Mouse (Mus musculus): ENCODE measurements around the gene Mmp11. TPM values are rescaled to one million over a fixed set of nuclear protein-coding genes. Genes with fewer than 3 reads are reported as not detected.

Mmp11 gene
- polyA plus RNA-seq, 1 experiment from 2014 or later: 25.6 TPM

- no peak for ATAC-seq (replicated peaks; ENCODE audit: insufficient number of reproducible peaks, insufficient read depth, low FRiP score, low read depth)
- no peak overlapping the region for H3K27ac ChIP-seq
- peaks cover 25% of the 10 kb centered on the region for H3K36me3 ChIP-seq
- H3K9me3 ChIP-seq (replicated peaks): no peaks in the 10 kb centered on the region
- H3K4me1 ChIP-seq (replicated peaks): peaks cover 34% of the 10 kb centered on the region
- H3K9ac ChIP-seq: no peak overlapping the region
- WGBS: 84% methylated on average over 5 of the region's 5 CpGs
- H3K27me3 ChIP-seq: no peaks in the 10 kb centered on the region
- H3K4me2 ChIP-seq: no peak overlapping the region
- H3K4me3 ChIP-seq: no peak overlapping the region
Measured at GRCm38 (mm10) chr10:75919026-75919425, 17.3 kb downstream of the Mmp11 start.

GRCm38 (mm10) chr10:75916840-75917239 lies 19.5 kb downstream of the Mmp11 start:
- no peak for ATAC-seq (replicated peaks; ENCODE audit: insufficient number of reproducible peaks, insufficient read depth, low FRiP score, low read depth)
- Histone ChIP-seq H3K4me3 (no peak overlapping the region), H3K9me3 (replicated peaks) (no peaks in the 10 kb centered on the region), H3K4me2 (no peak overlapping the region), H3K36me3 (peaks cover 25% of the 10 kb centered on the region), H3K4me1 (replicated peaks) (peaks cover 30% of the 10 kb centered on the region), H3K27me3 (no peaks in the 10 kb centered on the region), H3K27ac (no peak overlapping the region), H3K9ac (no peak overlapping the region)
- 81% methylated on average over 8 of the region's 8 CpGs for WGBS

- H3K9ac ChIP-seq: no peak overlapping the region
- 52% methylated on average over 7 of the region's 7 CpGs for WGBS
Measured at GRCm38 (mm10) chr10:75915557-75915956, 20.7 kb downstream of the Mmp11 start.

GRCm38 (mm10) chr10:75913013-75913589 lies 23.2 kb downstream of the Mmp11 start:
- Histone ChIP-seq H3K9ac (no peak overlapping the region), H3K4me1 (replicated peaks) (peaks cover 10% of the 10 kb centered on the region), H3K27ac (0 out of 2 replicates have a peak overlapping the region, but pooled peaks have one; percentile 27), H3K27me3 (no peaks in the 10 kb centered on the region), H3K9me3 (replicated peaks) (no peaks in the 10 kb centered on the region), H3K4me2 (no peak overlapping the region), H3K4me3 (no peak overlapping the region), H3K36me3 (peaks cover 55% of the 10 kb centered on the region)
- no peak for ATAC-seq (replicated peaks; ENCODE audit: insufficient number of reproducible peaks, insufficient read depth, low FRiP score, low read depth)
- WGBS: 27% methylated on average over 6 of the region's 6 CpGs

More at GRCm38 (mm10) chr10:75915557-75915956, 20.7 kb downstream of the Mmp11 start:
- H3K27ac ChIP-seq: no peak overlapping the region
- no peak overlapping the region for H3K4me2 ChIP-seq
- no peaks in the 10 kb centered on the region for H3K27me3 ChIP-seq
- H3K9me3 ChIP-seq (replicated peaks): no peaks in the 10 kb centered on the region
- ATAC-seq (replicated peaks; ENCODE audit: insufficient number of reproducible peaks, insufficient read depth, low FRiP score, low read depth): no peak
- H3K4me1 ChIP-seq (replicated peaks): peaks cover 27% of the 10 kb centered on the region
- no peak overlapping the region for H3K4me3 ChIP-seq
- peaks cover 37% of the 10 kb centered on the region for H3K36me3 ChIP-seq

- Histone ChIP-seq H3K4me3 (no peak overlapping the region), H3K9ac (no peak overlapping the region), H3K27ac (no peak overlapping the region), H3K27me3 (no peaks in the 10 kb centered on the region), H3K9me3 (replicated peaks) (no peaks in the 10 kb centered on the region), H3K36me3 (peaks cover 70% of the 10 kb centered on the region), H3K4me2 (no peak overlapping the region), H3K4me1 (replicated peaks) (peaks cover 6% of the 10 kb centered on the region; the same call in 1 of the 2 replicates)
- no peak for ATAC-seq (replicated peaks; ENCODE audit: insufficient number of reproducible peaks, insufficient read depth, low FRiP score, low read depth)
- WGBS: 78% methylated on average over 2 of the region's 2 CpGs
Measured at GRCm38 (mm10) chr10:75910698-75911097, 25.6 kb downstream of the Mmp11 start.

GRCm38 (mm10) chr10:75906882-75907281 lies 29.4 kb downstream of the Mmp11 start:
- Histone ChIP-seq H3K9me3 (replicated peaks) (no peaks in the 10 kb centered on the region), H3K4me1 (replicated peaks) (no peaks in the 10 kb centered on the region), H3K4me2 (no peak overlapping the region), H3K4me3 (no peak overlapping the region), H3K36me3 (peaks cover 92% of the 10 kb centered on the region), H3K27me3 (no peaks in the 10 kb centered on the region), H3K27ac (no peak overlapping the region), H3K9ac (no peak overlapping the region)
- WGBS: 96% methylated on average over 4 of the region's 4 CpGs
- no peak for ATAC-seq (replicated peaks; ENCODE audit: insufficient number of reproducible peaks, insufficient read depth, low FRiP score, low read depth)

GRCm38 (mm10) chr10:75904391-75904790 lies 31.9 kb downstream of the Mmp11 start:
- 79% methylated on average over 5 of the region's 5 CpGs for WGBS

GRCm38 (mm10) chr10:75898846-75899245 lies 37.5 kb downstream of the Mmp11 start:
- H3K4me1 ChIP-seq (replicated peaks): peaks cover 26% of the 10 kb centered on the region
- no peaks in the 10 kb centered on the region for H3K9me3 ChIP-seq (replicated peaks)
- H3K4me3 ChIP-seq: no peak overlapping the region
- WGBS: 28% methylated on average over 3 of the region's 3 CpGs
- H3K9ac ChIP-seq: peak overlapping the region; percentile 22; the same call in 1 of the 2 replicates
- peak; percentile 60 for ATAC-seq (replicated peaks; ENCODE audit: insufficient number of reproducible peaks, insufficient read depth, low FRiP score, low read depth)
- H3K27me3 ChIP-seq: no peaks in the 10 kb centered on the region
- H3K36me3 ChIP-seq: peaks cover 63% of the 10 kb centered on the region
- peak overlapping the region; percentile 88 for H3K27ac ChIP-seq
- H3K4me2 ChIP-seq: peak overlapping the region; percentile 14

More at GRCm38 (mm10) chr10:75904391-75904790, 31.9 kb downstream of the Mmp11 start:
- Histone ChIP-seq H3K4me3 (no peak overlapping the region), H3K4me1 (replicated peaks) (peaks cover 6% of the 10 kb centered on the region), H3K27ac (no peak overlapping the region), H3K9me3 (replicated peaks) (no peaks in the 10 kb centered on the region), H3K9ac (no peak overlapping the region), H3K4me2 (no peak overlapping the region), H3K36me3 (peaks cover 85% of the 10 kb centered on the region), H3K27me3 (no peaks in the 10 kb centered on the region)
- ATAC-seq (replicated peaks; ENCODE audit: insufficient number of reproducible peaks, insufficient read depth, low FRiP score, low read depth): no peak

- ATAC-seq (replicated peaks; ENCODE audit: insufficient number of reproducible peaks, insufficient read depth, low FRiP score, low read depth): no peak
- no peaks in the 10 kb centered on the region for H3K27me3 ChIP-seq
- 70% methylated on average over 6 of the region's 6 CpGs for WGBS
- peak overlapping the region; percentile 22; the same call in 1 of the 2 replicates for H3K9ac ChIP-seq
- H3K9me3 ChIP-seq (replicated peaks): no peaks in the 10 kb centered on the region
- H3K4me2 ChIP-seq: no peak overlapping the region
- peaks cover 32% of the 10 kb centered on the region for H3K4me1 ChIP-seq (replicated peaks)
- peaks cover 56% of the 10 kb centered on the region for H3K36me3 ChIP-seq
- peak overlapping the region; percentile 88 for H3K27ac ChIP-seq
- no peak overlapping the region for H3K4me3 ChIP-seq
Measured at GRCm38 (mm10) chr10:75898039-75898564, 38.2 kb downstream of the Mmp11 start.

- no peaks in the 10 kb centered on the region for H3K9me3 ChIP-seq (replicated peaks)
- H3K27me3 ChIP-seq: no peaks in the 10 kb centered on the region
- peaks cover 38% of the 10 kb centered on the region for H3K4me1 ChIP-seq (replicated peaks)
- H3K27ac ChIP-seq: no peak overlapping the region
- H3K4me3 ChIP-seq: no peak overlapping the region
- peaks cover 49% of the 10 kb centered on the region for H3K36me3 ChIP-seq
- H3K4me2 ChIP-seq: no peak overlapping the region
- H3K9ac ChIP-seq: no peak overlapping the region
- ATAC-seq (replicated peaks; ENCODE audit: insufficient number of reproducible peaks, insufficient read depth, low FRiP score, low read depth): no peak
- 43% methylated on average over 6 of the region's 6 CpGs for WGBS
Measured at GRCm38 (mm10) chr10:75897373-75897772, 38.9 kb downstream of the Mmp11 start.

- ATAC-seq (replicated peaks; ENCODE audit: insufficient number of reproducible peaks, insufficient read depth, low FRiP score, low read depth): no peak
- no peak overlapping the region for H3K9ac ChIP-seq
- no peaks in the 10 kb centered on the region for H3K27me3 ChIP-seq
- H3K4me1 ChIP-seq (replicated peaks): peaks cover 38% of the 10 kb centered on the region
- H3K4me3 ChIP-seq: no peak overlapping the region
- no peaks in the 10 kb centered on the region for H3K9me3 ChIP-seq (replicated peaks)
- 91% methylated on average over 1 of the region's 1 CpGs for WGBS
- H3K36me3 ChIP-seq: peaks cover 37% of the 10 kb centered on the region
- H3K4me2 ChIP-seq: no peak overlapping the region
- H3K27ac ChIP-seq: no peak overlapping the region
Measured at GRCm38 (mm10) chr10:75896208-75896607, 40.1 kb downstream of the Mmp11 start.

- Histone ChIP-seq H3K4me2 (no peak overlapping the region), H3K27ac (no peak overlapping the region), H3K27me3 (no peaks in the 10 kb centered on the region), H3K9ac (no peak overlapping the region), H3K9me3 (replicated peaks) (no peaks in the 10 kb centered on the region), H3K4me1 (replicated peaks) (peaks cover 38% of the 10 kb centered on the region), H3K4me3 (no peak overlapping the region), H3K36me3 (peaks cover 32% of the 10 kb centered on the region)
- ATAC-seq (replicated peaks; ENCODE audit: insufficient number of reproducible peaks, insufficient read depth, low FRiP score, low read depth): no peak
- WGBS: 92% methylated on average over 5 of the region's 5 CpGs
Measured at GRCm38 (mm10) chr10:75895730-75896129, 40.6 kb downstream of the Mmp11 start.
